Mouse (Mus musculus) Muller cell, postnatal 12 days (primary cell): ENCODE measurements at regions not wholly inside any gene's neighbourhood (a gene's known extent, or its start where the extent isn't known, plus 50 kb on each side); places are given as distances from the start of the nearest gene placed in this dataset.

ENCODE experiments used
- DNase-seq: peaks from one replicate; pipeline ENCODE4 v3.0.0-alpha.2; 2015; ENCODE audit errors: inconsistent ontology term

DNA sequence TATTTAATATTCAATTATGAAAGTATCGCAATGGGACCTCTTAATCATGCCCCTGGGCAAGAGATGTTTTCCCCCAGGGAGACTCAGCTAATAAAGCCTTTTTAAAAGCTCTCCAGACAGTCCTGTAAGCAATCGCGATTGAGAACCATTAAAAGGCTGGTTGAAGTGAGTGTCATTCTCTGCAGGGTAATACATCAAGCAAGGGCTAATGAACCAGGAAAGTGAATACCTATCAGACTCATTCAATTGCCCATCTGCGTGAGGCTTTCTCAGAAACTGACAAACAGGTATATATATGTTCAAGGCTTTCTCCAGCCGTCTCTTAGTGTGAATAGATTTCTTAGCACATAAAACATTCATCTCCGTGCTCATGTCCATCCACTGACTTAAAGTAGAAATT lies 286.8 kb upstream of the Xrcc4 start:
- DNase-seq, result no peak

DNA sequence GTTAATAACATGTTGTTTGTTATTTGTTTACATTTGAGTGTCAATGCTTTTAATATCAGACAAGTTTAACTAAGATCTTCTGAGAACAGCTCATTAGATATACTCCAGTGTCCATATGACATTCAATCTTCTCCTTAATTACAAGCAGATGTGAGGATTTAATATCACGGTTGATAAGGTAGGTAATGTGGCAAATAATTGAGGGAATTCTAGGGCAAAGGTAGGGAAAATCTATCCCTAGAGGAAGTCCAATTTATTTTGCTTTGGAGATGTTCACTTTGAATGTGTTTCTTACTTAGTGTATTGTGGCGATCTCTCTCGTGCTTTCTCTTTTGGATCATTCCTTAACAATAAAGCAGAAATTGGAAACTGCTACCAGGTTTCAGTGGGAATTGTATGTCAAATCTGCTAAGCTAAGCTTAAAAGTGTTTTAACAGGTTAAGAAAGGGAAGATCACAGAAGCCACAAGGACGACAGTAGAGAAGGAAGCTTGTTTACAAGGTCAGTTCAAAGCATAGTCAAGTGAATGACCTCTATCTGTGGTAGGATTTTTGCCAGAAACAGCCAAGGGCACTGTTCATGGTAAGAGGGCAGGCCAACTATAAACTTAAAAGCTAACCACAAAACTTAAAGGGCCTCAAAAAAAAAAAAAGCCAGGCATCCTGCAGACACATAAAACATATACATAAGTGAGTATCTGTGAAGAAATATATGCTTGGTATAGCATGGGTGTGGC lies 282.2 kb upstream of the Xrcc4 start:
- no peak for DNase-seq

DNA sequence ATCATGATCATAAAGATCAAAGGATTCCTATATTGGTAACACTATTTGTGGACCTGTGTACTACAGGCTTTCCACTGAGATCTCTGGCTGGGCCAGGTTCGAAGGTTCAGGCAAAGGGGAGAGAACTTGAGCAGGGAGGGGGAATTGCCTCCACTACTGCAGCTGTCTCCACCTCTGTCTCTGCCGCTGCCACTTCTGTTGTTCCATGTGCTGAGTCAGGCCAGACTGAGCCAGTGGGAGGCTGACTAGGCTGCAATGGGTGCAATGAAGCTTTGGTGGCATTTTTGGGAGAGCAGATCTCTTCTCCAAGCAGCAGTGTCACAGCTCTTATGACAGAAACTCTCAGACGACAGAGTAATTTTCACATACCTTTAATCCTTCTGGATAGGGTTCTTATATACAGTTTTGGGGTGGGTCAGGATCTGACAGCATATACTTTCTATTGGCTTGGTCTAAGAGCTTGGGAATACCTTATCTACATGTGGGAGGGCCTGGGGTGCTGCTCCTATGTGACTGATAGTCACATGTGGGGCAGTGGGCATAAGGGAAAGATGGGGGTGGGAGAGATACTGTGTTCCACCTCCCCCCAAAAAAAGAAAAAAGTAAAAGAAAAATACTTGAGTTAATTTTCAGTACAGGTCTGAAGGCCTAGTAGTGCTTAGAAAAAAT lies 281.5 kb upstream of the Xrcc4 start:
- DNase-seq, result no peak

GRCm38 (mm10) chr13:90364518-90365027 lies 275.2 kb upstream of the Xrcc4 start:
- no peak for DNase-seq

DNA sequence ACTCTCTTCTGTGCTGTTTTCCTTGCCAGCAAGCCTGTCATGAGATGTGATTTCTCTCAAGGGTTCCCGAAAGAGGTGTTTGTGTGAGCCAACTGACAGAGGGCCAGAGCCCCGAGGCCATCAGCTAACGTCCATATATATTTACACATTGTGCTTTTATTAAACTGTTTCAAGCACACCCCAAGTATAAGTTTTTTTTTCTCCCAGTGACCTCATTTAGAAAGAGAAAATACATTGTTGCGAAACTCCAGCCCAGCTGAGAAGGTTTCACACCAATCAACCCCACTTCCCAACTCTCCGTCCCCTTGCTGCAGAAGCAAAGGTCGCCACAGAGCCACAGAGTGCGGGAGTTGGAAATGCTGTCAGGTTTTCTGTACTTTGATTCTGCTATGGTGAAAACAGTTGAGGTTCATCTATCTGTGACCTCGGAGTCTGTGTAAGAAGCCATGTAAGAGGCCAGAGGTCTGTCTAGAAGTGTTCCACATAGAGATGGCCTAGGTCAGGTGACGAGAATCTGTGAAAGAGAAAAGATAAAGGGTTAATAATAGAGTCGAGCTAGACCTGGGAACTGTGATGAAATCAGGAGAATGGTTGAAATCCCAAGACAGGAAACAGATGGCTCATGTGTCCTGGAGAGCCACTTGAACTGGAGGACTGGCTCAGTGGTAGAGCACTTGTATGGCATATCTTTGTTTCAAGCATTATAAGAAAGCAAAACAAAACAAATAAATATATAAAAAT lies 270.6 kb upstream of the Xrcc4 start:
- DNase-seq, result no peak

DNA sequence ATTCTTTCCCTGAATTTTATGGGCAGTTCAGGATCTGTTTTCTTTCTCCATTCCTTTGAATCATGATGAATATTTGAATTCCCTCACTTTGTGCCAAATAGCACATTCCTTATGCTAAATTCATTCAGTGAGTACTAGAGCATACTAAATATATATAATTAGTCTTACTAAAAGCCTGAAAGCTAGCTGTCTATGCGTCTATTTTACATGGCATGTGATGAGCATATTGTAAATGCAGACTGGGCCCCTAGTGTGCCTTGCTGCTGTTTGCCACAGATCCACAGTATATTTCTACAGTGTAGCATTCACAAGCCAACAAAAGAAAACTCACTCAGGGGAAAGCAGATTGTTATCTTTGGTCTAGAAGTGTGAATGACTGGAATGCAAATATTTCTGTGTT lies 268.7 kb upstream of the Xrcc4 start:
- peak; percentile 52 for DNase-seq

GRCm38 (mm10) chr13:90355602-90356001 lies 266.2 kb upstream of the Xrcc4 start:
- DNase-seq, result no peak

DNA sequence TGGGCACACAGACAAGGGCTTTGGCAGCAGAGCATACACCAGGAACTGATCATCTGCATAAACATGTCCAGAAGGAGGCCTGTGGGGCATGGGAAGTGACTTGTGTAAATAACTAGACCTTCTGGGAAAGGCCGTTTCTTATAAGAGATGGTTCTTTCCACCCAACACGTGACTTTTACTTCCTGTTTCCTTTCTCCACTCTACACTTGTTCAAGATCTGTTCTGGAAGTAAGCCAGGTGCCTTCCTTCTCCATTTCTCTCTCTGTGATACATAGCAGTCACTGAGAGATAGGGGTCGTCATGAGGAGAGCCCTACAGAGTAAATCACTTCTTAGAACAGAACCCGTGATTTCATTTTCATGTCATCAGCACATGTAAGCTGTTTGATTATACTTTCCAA lies 253.4 kb upstream of the Xrcc4 start:
- no peak for DNase-seq

DNA sequence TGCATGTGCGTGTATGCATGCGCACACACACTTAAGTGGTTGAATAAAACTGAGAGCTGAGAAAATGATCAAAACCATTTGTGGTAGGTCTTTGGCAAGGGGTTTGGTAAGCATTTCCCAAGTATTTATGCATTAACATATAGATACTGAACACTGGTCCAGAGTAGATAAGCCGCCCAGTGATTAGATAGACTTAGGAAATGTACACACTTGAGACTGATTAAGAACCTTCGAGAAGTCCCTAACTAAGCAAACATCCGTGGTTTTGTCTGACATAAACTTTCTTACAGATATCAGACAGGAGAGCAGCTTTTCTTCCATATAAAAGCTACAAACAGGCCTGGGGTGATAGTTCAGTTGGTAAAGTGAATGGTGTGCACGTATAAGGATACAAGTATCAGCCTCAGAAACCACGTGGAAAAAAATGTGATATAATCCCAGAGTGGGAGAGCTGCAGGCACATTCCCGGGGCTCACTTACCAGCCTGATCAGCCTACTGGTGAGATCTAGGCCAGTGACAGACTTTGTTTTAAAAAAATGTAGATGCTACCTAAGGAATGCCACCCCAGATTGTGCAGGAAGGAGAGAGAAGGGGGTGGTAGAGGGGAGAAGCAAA lies 252.3 kb upstream of the Xrcc4 start:
- DNase-seq, result no peak

- no peak for DNase-seq
These were observed 251.3 kb upstream of the Xrcc4 start for GRCm38 (mm10) chr13:90340647-90341160.

DNA sequence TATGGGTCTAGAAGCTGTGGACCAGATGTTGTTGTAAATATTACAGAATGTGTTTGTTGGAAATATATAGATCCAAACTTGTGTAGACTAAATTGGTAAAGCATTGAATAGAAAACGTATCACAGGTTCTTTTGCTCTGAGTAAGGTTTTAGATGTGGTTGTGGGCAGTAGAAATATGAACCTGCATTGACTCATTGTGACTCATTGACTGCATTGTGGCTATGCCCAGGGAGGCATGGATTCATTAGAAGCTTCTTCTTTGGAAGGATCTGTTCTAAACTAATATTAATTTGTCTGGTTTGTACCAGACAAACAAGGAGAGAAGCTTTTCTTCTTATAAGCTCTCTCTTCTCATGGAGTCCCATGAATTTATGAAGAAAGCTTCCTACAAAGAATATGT lies 248.2 kb upstream of the Xrcc4 start:
- peak; percentile 58 for DNase-seq

DNA sequence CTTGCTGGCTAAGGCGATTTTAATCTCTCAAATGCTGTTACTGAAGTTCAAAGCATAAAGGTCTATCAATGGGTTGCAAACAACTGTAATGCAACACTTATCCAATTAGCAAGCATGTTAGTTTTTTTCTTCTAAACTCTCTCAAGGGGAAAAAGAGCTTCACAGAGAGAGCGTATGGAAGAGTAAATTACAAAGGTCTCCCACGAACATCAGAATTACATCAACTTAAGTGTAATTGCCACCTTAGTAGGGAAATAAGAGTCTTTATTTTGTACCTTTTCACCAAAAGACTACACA lies 246.3 kb upstream of the Xrcc4 start:
- DNase-seq, result no peak

- peak; percentile 77 for DNase-seq
These were observed 245.7 kb upstream of the Xrcc4 start for GRCm38 (mm10) chr13:90334934-90335740.

DNA sequence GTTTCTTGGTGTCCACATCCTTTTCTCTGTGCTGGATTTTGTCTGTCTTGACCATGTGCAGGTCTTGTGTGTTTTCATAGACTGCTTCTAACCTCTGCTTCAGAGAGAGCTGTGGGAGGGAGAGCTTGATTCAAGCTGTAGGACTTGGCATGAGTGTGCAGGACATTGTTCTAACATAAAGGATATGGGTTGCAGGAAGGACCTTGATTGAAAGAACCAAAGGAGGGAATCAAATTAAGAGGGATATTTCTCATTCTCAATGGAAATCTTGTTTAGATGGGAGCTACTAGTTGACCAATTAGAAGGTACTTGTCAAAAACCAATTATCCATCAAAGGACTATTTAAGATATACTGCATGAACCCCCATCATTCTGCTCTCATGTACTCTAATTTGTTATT lies 244.9 kb upstream of the Xrcc4 start:
- DNase-seq, result no peak

DNA sequence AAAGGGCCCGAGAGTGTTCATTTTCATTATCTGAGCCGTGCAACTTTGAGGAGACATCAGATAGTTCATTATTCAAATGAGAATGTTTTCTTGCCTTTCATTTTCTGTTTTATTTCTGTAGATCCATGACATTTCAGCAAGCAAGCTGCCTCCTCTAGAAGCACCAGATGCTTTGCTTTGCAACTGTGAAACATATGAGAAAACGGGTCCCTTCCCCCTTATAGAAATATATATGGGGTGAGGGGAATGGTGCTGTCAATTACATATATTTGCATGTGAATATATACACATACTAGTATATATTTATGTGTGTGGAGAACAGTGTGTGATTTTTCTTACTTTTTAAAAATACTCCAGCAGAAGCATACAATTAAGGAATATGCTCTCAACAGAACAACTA lies 235.8 kb upstream of the Xrcc4 start:
- no peak for DNase-seq

GRCm38 (mm10) chr13:90313209-90313978 lies 224.0 kb upstream of the Xrcc4 start:
- no peak for DNase-seq

GRCm38 (mm10) chr13:90310482-90310881 lies 221.1 kb upstream of the Xrcc4 start:
- DNase-seq, result no peak

DNA sequence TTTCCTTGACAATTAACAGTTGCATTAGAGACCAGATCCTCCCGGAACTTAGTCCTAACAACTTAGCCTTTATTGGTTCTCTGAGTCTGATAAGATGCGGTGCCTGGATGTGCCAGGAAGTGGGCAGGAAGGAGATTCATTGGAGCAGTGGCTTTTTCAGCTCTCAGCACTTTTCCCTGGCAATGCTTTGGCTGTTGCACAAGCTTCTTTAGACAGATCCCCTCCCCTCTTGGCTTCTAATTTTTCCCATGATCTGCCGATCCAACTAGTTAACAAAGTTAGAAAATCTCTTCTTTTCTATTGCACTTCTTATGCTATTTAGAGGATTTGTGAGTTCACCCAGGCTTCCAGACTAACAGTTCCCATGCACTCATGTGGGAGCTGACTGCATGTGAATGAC lies 211.1 kb upstream of the Xrcc4 start:
- no peak for DNase-seq

- DNase-seq, result no peak
These were observed 205.2 kb upstream of the Xrcc4 start for GRCm38 (mm10) chr13:90294648-90295007.
